Mouse (Mus musculus) left cerebral cortex, adult 2 months (tissue): Measurements from ENCODE around the gene Ctbp1. TPM values are rescaled to one million over a fixed set of nuclear protein-coding genes. Genes with fewer than 3 reads are reported as not detected.

Source experiments
- DNase-seq, 2 experiments: peaks; one replicate each; pipeline ENCODE4 v3.0.0; 2021 to 2022; ENCODE audit warnings: low spot score in 2 of 2, mixed read lengths in 1 of 2; ENCODE audit errors: extremely low spot score in 1 of 2
- H3K27ac ChIP-seq: fragments of 200-600 bp; 2 replicates; pipeline ENCODE4 v1.8.1; 2022
- H3K4me3 ChIP-seq: fragments of 200-600 bp; 2 replicates; pipeline ENCODE4 v1.8.1; 2022
- CTCF ChIP-seq: fragments of 200-600 bp; IDR thresholded peaks from 2 replicates; pipeline ENCODE4 v1.8.1; 2022; ENCODE audit warnings: antibody characterized with exemption, mild to moderate bottlenecking, moderate library complexity
- intact Hi-C: fragments of 180-260 bp; cut with DNase I; formaldehyde crosslinking; loops from one replicate; pipeline ENCODE4 v1.15.1; 2025
- total RNA-seq, 2 experiments: library from RNA; stranded (reverse); gene quantifications; 2 replicates each; pipeline ENCODE4 v1.2.3; 2021

Ctbp1 gene
- total RNA-seq, 2 experiments from 2014 or later: 315 to 319 TPM

GRCm38 (mm10) chr5:33220350-33221044 is 54.3 kb downstream of the Ctbp1 start:
- no peak for TF ChIP-seq CTCF
- intact Hi-C loops: loop anchor here (2.0 kb wide), 1 partner anchor 54 kb away; the partner anchor contains the start of gene Ctbp1
- peak; percentile 23 to 63 for DNase-seq
- Histone ChIP-seq H3K27ac (no peak overlapping the region), H3K4me3 (no peak overlapping the region)

- Histone ChIP-seq H3K27ac (no peak overlapping the region), H3K4me3 (no peak overlapping the region)
- no peak for TF ChIP-seq CTCF
- no peak for DNase-seq
- intact Hi-C loops: loop anchor here (2.0 kb wide), 1 partner anchor 55 kb away; the partner anchor contains the start of gene Ctbp1
Observed at GRCm38 (mm10) chr5:33219831-33220230, 55.0 kb downstream of the Ctbp1 start.

GRCm38 (mm10) chr5:33218746-33219449 is 55.9 kb downstream of the Ctbp1 start:
- TF ChIP-seq CTCF: no peak; the same call in 1 of the 2 replicates
- Histone ChIP-seq H3K27ac (no peak overlapping the region), H3K4me3 (no peak overlapping the region)
- intact Hi-C loops: no loop called here
- DNase-seq: no peak

- DNase-seq: no peak
- Histone ChIP-seq H3K27ac (no peak within 1 kb of the TSS), H3K4me3 (no peak within 1 kb of the TSS)
- intact Hi-C loops: no loop called here
- TF ChIP-seq CTCF: no peak
Observed at GRCm38 (mm10) chr5:33218081-33218480, 56.7 kb downstream of the Ctbp1 start, which contains the start of gene Spon2. Gene Spon2, minus strand, starts transcription at chr5:33218455.

- no peak for TF ChIP-seq CTCF
- Histone ChIP-seq H3K4me3 (no peak overlapping the region), H3K27ac (no peak overlapping the region)
- no peak for DNase-seq
- intact Hi-C loops: no loop called here
Observed at GRCm38 (mm10) chr5:33217663-33218062, 57.1 kb downstream of the Ctbp1 start.

GRCm38 (mm10) chr5:33214723-33215122 is 60.1 kb downstream of the Ctbp1 start:
- no peak overlapping the region for H3K4me3 ChIP-seq
- no peak overlapping the region for H3K27ac ChIP-seq
- DNase-seq: no peak
- intact Hi-C loops: no loop called here
- TF ChIP-seq CTCF: no peak

- no peak overlapping the region for H3K27ac ChIP-seq
- no peak for TF ChIP-seq CTCF
- H3K4me3 ChIP-seq: no peak overlapping the region
Observed at GRCm38 (mm10) chr5:33211254-33211653, 63.5 kb downstream of the Ctbp1 start.

GRCm38 (mm10) chr5:33210515-33210914 is 64.3 kb downstream of the Ctbp1 start:
- no peak for DNase-seq
- no peak for TF ChIP-seq CTCF
- H3K4me3 ChIP-seq: no peak overlapping the region
- intact Hi-C loops: no loop called here
- H3K27ac ChIP-seq: no peak overlapping the region

More at GRCm38 (mm10) chr5:33211254-33211653, 63.5 kb downstream of the Ctbp1 start:
- DNase-seq: no peak
- intact Hi-C loops: no loop called here

GRCm38 (mm10) chr5:33208533-33209245 is 66.1 kb downstream of the Ctbp1 start:
- Histone ChIP-seq H3K4me3 (no peak overlapping the region), H3K27ac (no peak overlapping the region)
- TF ChIP-seq CTCF: no peak
- intact Hi-C loops: no loop called here
- no peak for DNase-seq

GRCm38 (mm10) chr5:33207136-33207535 is 67.7 kb downstream of the Ctbp1 start:
- intact Hi-C loops: no loop called here
- no peak for TF ChIP-seq CTCF
- DNase-seq: no peak
- H3K27ac ChIP-seq: no peak overlapping the region
- H3K4me3 ChIP-seq: no peak overlapping the region

- no peak overlapping the region for H3K4me3 ChIP-seq
- H3K27ac ChIP-seq: no peak overlapping the region
- TF ChIP-seq CTCF: no peak
- no peak for DNase-seq
- intact Hi-C loops: no loop called here
Observed at GRCm38 (mm10) chr5:33206328-33206727, 68.5 kb downstream of the Ctbp1 start.

GRCm38 (mm10) chr5:33204284-33204683 is 70.5 kb downstream of the Ctbp1 start:
- no peak for TF ChIP-seq CTCF
- Histone ChIP-seq H3K4me3 (no peak overlapping the region), H3K27ac (no peak overlapping the region)
- intact Hi-C loops: no loop called here
- DNase-seq: no peak
